Mouse (Mus musculus): ENCODE data around the gene Usp18.

Usp18 gene

GRCm38 (mm10) chr6:121300504-121300903 is 54.8 kb downstream of the Usp18 start:
- no peak for DNase-seq (ENCODE audit: extremely low read depth, insufficient read length, low spot score)

DNA sequence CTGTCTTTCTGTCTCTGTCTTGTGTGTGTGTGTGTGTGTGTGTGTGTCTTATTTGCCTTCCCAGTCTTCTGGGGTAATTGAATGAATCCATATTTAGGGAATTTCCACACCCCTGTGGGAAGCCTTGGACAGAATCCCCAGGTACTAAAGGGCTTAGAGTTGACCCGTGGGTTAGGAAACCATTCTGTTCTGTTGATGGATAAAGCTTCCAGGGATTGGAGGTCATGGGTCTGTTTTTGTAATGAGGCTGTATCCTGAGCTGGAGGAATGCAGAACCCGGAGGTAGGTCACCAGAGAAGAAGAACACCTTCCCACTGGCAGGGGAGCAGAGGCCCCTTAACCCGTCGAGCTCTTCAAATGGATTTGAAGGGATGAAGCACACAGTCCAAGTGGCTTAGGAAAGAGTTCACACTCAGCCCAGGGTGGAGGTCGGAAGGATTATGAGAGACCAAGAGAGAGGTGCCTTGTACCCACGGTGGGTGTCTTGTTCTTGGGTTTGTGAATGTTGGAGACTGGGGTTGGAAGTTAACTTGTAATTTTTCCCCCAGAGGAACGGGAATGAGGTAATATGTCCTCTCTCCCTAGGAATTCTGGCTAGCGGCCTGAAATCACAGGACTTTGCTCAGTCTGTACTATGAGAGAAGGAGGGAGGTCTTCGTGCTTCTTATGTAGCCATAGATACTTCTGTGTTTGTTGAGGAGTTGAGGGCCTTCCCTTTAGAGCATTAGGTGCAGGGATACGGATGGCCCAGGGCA is 57.9 kb downstream of the Usp18 start:
- no peak for DNase-seq (ENCODE audit: extremely low read depth, insufficient read length, low spot score)

DNA sequence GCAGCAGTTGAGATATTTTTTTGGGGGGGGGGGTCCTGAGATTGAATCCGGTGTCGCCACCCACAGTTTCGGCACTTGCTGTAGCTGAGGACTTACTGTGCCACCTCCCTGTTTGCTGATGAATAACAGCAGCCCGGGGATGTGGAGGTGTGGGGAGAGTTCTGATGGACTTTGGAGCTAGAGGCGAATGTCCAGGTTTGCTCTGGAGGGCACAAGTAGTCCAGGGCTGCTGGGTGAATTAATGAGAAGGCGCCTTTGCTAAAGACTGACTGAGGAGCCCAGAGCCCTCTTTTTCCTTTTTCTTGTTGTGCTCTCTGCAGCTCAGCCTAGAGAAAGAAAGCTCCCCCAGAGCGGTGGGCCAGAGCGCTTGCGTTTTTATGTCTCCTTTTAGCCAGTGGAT is 58.9 kb downstream of the Usp18 start:
- no peak for DNase-seq (ENCODE audit: extremely low read depth, insufficient read length, low spot score)

DNA sequence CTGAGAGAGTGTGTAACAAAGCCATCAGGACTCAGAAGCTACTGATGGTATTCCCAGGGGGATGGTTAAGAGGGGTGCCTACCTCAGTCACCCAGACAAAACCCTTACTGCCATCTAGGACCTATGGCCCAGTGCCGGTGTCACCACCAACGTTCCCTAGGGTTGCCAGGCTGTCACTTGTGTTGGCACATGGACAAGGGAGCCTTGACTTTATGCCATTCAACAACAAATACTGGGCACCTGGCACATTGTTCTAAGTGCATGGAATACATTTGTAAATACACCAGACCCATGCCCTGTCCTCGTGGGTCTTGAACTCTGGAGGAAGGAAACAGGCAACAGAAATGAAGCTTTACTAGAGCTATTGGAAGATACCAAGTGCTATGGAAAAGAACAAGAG is 59.9 kb downstream of the Usp18 start:
- DNase-seq (ENCODE audit: extremely low read depth, insufficient read length, low spot score) = no peak

- DNase-seq (ENCODE audit: extremely low read depth, insufficient read length, low spot score) = no peak
These were observed 65.3 kb downstream of the Usp18 start for GRCm38 (mm10) chr6:121310984-121311383.

- DNase-seq (ENCODE audit: extremely low read depth, insufficient read length, low spot score) = no peak
These were observed 73.4 kb downstream of the Usp18 start for GRCm38 (mm10) chr6:121319099-121319498.
